Mouse (Mus musculus) limb, embryonic 14.5 days (tissue): ENCODE results near the gene Sox5. TPM values are rescaled to one million over a fixed set of nuclear protein-coding genes. Genes with fewer than 3 reads are reported as not detected.

Source experiments
- ATAC-seq: fragments of 200-750 bp; cut with Nextera tagmentation; 2 replicates; pipeline ENCODE4 v1.8.0; 2017; ENCODE audit warnings: low read depth, moderate number of reproducible peaks, moderate TSS enrichment; ENCODE audit not compliant: low FRiP score
- DNase-seq: peaks from one replicate; pipeline ENCODE4 v3.0.0-alpha.2; 2015; ENCODE audit warnings: low spot score
- H3K27ac ChIP-seq: fragments of 300-500 bp; sonication (generic); replicated peaks from 2 replicates; pipeline ENCODE4 v1.5.1; 2014; ENCODE audit warnings: low read depth, mild to moderate bottlenecking, low read length, moderate library complexity, mixed read lengths
- H3K27me3 ChIP-seq: fragments of 300-500 bp; sonication (generic); 2 replicates; pipeline ENCODE4 v1.6.1; 2014; ENCODE audit warnings: low read length, mixed read lengths; ENCODE audit not compliant: control insufficient read depth, insufficient read depth
- H3K36me3 ChIP-seq: fragments of 300-500 bp; sonication (generic); 2 replicates; pipeline ENCODE4 v1.6.1; 2014; ENCODE audit warnings: mild to moderate bottlenecking, low read length, moderate library complexity, mixed read lengths; ENCODE audit not compliant: control insufficient read depth, insufficient read depth
- H3K4me1 ChIP-seq: fragments of 300-500 bp; sonication (generic); 2 replicates; pipeline ENCODE4 v1.6.1; 2014; ENCODE audit warnings: antibody characterized with exemption, low read length, mixed read lengths; ENCODE audit not compliant: control insufficient read depth, insufficient read depth
- H3K4me2 ChIP-seq: fragments of 300-500 bp; sonication (generic); replicated peaks from 2 replicates; pipeline ENCODE4 v1.6.1; 2014; ENCODE audit warnings: low read depth, mild to moderate bottlenecking, low read length, moderate library complexity; ENCODE audit not compliant: severe bottlenecking
- H3K4me3 ChIP-seq: fragments of 300-500 bp; sonication (generic); replicated peaks from 2 replicates; pipeline ENCODE4 v1.5.1; 2014; ENCODE audit warnings: low read length
- H3K9ac ChIP-seq: fragments of 300-500 bp; sonication (generic); 2 replicates; pipeline ENCODE4 v1.6.1; 2014; ENCODE audit warnings: mild to moderate bottlenecking, low read depth, low read length, moderate library complexity; ENCODE audit not compliant: severe bottlenecking
- H3K9me3 ChIP-seq: fragments of 300-500 bp; sonication (generic); 2 replicates; pipeline ENCODE4 v1.6.1; 2016; ENCODE audit warnings: low read length; ENCODE audit not compliant: control insufficient read depth
- POLR2A ChIP-seq: fragments of 200-500 bp; IDR thresholded peaks from 2 replicates; pipeline ENCODE4 v1.8.0; 2012; ENCODE audit warnings: inconsistent platforms, mild to moderate bottlenecking, moderate library complexity, borderline replicate concordance; ENCODE audit not compliant: insufficient read depth, insufficient read length; ENCODE audit errors: extremely low read depth
- WGBS: fragments of 180-500 bp; shearing (Covaris S2); extraction: QIAGEN DNeasy Blood & Tissue Kit; methylation state at CpG from one replicate; pipeline ENCODE4 v1.1.7; 2014; 5-methylcytosine and 5-hydroxymethylcytosine counted together
- polyA plus RNA-seq, 2 experiments: library from polyadenylated mRNA; depleted of rRNA in 1 of 2; stranded (reverse) in 1 of 2; unstranded in 1 of 2; fragments of >200 nt; fragmentation: Nextera tagmentation in 1 of 2; extraction: Ambion mirVana in 1 of 2; gene quantifications; 2 replicates each; pipeline versions ENCODE4 v1.2.1 to v1.2.3; 2012 to 2014

Sox5 gene
- polyA plus RNA-seq, 2 experiments = 20.6 to 32.8 TPM

DNA sequence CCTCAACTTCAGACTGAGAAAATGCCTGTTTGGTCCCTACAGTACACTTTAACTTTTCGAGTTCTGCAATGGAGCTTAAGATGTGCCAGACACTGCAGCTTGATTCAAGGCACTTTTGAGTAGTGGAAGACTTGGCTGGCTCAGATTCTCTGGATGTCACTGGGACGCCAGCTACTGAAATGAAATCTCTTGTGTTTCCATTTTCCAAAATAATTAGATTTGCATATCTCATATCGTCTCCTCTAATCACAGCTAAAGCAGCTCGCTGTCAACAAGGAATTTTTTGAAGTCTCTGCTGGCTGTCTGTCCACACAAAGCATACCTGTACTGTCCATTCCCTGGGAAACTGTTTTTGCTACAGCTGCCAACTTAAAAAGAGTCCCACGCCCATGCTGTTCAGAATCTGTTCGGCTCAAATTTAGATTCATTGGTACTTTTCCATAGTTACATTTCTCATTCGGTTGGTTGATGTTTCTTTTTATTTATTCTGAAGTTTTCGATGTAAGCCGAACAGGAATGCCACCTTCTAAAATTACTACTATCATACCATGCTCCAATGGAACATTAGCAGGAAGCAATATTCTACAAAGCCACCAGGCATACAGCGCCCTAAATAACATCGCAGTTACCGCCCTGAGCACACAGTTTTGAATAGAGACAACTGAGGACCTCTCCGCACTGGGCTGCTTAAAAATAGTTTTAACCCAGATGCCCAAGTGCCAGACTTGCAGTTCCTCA, 28.4 kb downstream of the Sox5 start:
- 0 out of 2 replicates have a peak overlapping the region, but pooled peaks have one; percentile 26 for H3K27ac ChIP-seq
- no peaks in the 10 kb centered on the region for H3K36me3 ChIP-seq
- TF ChIP-seq POLR2A = no peak
- no peaks in the 10 kb centered on the region for H3K27me3 ChIP-seq
- DNase-seq (no peak), ATAC-seq (no peak)
- no peak overlapping the region for H3K4me2 ChIP-seq
- no peaks in the 10 kb centered on the region for H3K9me3 ChIP-seq
- peaks cover 13% of the 10 kb centered on the region for H3K4me1 ChIP-seq
- 70% methylated on average over 13 of the region's 13 CpGs for WGBS
- no peak overlapping the region for H3K9ac ChIP-seq
- no peak overlapping the region for H3K4me3 ChIP-seq

- Histone ChIP-seq H3K4me1 (peaks cover 13% of the 10 kb centered on the region), H3K9ac (no peak overlapping the region), H3K4me3 (no peak overlapping the region), H3K27ac (no peak overlapping the region), H3K4me2 (no peak overlapping the region), H3K27me3 (no peaks in the 10 kb centered on the region), H3K9me3 (no peaks in the 10 kb centered on the region), H3K36me3 (no peaks in the 10 kb centered on the region)
- WGBS = 82% methylated on average over 4 of the region's 4 CpGs
- DNase-seq (no peak), ATAC-seq (no peak)
- no peak for TF ChIP-seq POLR2A
These were observed 30.2 kb downstream of the Sox5 start for GRCm38 (mm10) chr6:144751581-144751980.

- no peak for DNase-seq
- Histone ChIP-seq H3K4me3 (no peak overlapping the region), H3K4me2 (0 out of 2 replicates have a peak overlapping the region, but pooled peaks have one; percentile 7), H3K36me3 (no peaks in the 10 kb centered on the region), H3K27me3 (no peaks in the 10 kb centered on the region), H3K9me3 (no peaks in the 10 kb centered on the region), H3K27ac (no peak overlapping the region), H3K4me1 (peaks cover 13% of the 10 kb centered on the region), H3K9ac (no peak overlapping the region)
- TF ChIP-seq POLR2A = no peak
- no peak for ATAC-seq
- WGBS = 41% methylated on average over 7 of the region's 7 CpGs
These were observed 31.6 kb downstream of the Sox5 start for GRCm38 (mm10) chr6:144750197-144750596.

GRCm38 (mm10) chr6:144746436-144746835, 35.3 kb downstream of the Sox5 start:
- no peaks in the 10 kb centered on the region for H3K27me3 ChIP-seq
- no peak overlapping the region for H3K4me3 ChIP-seq
- no peaks in the 10 kb centered on the region for H3K9me3 ChIP-seq
- H3K9ac ChIP-seq = no peak overlapping the region
- H3K27ac ChIP-seq = no peak overlapping the region
- ATAC-seq (no peak), DNase-seq (no peak)
- H3K36me3 ChIP-seq = no peaks in the 10 kb centered on the region
- H3K4me2 ChIP-seq = no peak overlapping the region
- H3K4me1 ChIP-seq = peaks cover 4% of the 10 kb centered on the region; the same call in 1 of the 2 replicates
- 91% methylated on average over 10 of the region's 10 CpGs for WGBS
- TF ChIP-seq POLR2A = no peak

DNA sequence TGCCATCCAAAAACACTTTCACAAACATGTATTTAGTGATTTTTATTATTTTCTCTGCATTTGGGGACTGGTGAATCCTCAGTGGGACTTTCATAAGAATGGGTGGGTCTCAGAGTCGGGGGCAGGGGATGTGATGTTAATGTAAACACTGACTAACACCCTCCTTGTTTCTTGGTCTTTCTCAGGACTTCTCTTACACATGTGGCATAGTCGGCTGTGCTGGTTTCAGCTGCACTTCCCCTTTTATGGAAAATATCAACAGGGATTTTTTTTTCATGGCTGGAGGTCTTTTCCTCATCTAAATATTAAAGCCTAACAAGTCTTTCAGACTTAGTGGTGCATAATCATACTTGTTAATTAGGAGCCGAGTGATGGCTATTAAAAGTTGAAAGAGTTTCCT, 39.2 kb downstream of the Sox5 start:
- Histone ChIP-seq H3K36me3 (no peaks in the 10 kb centered on the region), H3K4me2 (no peak overlapping the region), H3K9me3 (no peaks in the 10 kb centered on the region), H3K9ac (no peak overlapping the region), H3K27ac (no peak overlapping the region), H3K27me3 (no peaks in the 10 kb centered on the region), H3K4me1 (peaks cover 4% of the 10 kb centered on the region; the same call in 1 of the 2 replicates), H3K4me3 (no peak overlapping the region)
- no peak for TF ChIP-seq POLR2A
- DNase-seq = no peak
- ATAC-seq = no peak
- WGBS = 24% methylated on average over 3 of the region's 3 CpGs
